21 mouse cellular contexts compared by ENCODE assay signal in the genomic region with DNA sequence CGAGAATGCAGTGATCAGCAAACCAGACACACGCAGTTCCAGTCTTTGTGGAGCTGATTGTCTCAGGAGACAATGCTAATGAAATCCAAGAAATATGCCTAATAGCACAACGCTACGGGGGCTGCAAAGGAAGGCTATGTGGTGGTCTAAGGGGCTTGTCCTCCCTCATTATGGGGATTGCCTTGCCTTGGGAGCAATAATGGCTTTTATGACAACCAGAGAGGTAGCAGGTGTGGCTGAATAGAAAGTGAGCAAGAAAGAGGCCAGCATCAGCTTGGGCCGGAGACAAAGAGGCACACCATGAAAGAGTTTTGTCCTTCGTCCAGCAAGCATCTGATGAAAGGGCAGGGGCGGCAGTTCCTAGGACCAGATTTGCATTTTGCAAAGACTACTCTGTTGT.
A peak's percentile ranks its signal among the peaks of the same experiment; 100 is the strongest.
DNase-seq lines count a peak whose midpoint lies in the region; ATAC-seq lines count a peak whose summit lies in the region.
"Had no signal": no experiment of that assay in that cellular context is flagged by ENCODE, and none has a peak within 500 bp of the region (broad histone marks: within the 10 kb centered on the region; RNA-seq: fewer than 3 reads in every experiment).

No protein-coding gene starts in this region.

- H3K27ac ChIP-seq in forebrain, embryonic 13.5 days = peak overlapping the region; percentile 20; the same call in 1 of the 2 replicates
- H3K27ac ChIP-seq in hindbrain, embryonic 15.5 days (replicated peaks) = 0 out of 2 replicates have a peak overlapping the region, but pooled peaks have one; percentile 32
- H3K27ac ChIP-seq in midbrain, embryonic 16.5 days (ENCODE audit: low read length) = no peak overlapping the region
- H3K27ac ChIP-seq: embryonic facial prominence, embryonic 15.5 days; limb, embryonic 15.5 days; stomach, embryonic 15.5 days had no signal

- H3K4me1 ChIP-seq in forebrain, embryonic 13.5 days = peaks cover 25% of the 10 kb centered on the region
- H3K4me1 ChIP-seq in hindbrain, embryonic 15.5 days (replicated peaks) = peaks cover 9% of the 10 kb centered on the region
- H3K4me1 ChIP-seq in midbrain, embryonic 16.5 days (ENCODE audit: control insufficient read depth, insufficient read depth, low read length) = peaks cover 9% of the 10 kb centered on the region
- H3K4me1 ChIP-seq: embryonic facial prominence, embryonic 15.5 days; heart, embryonic 12.5 days; limb, embryonic 15.5 days; stomach, embryonic 15.5 days had no signal

- no peak overlapping the region for H3K4me3 ChIP-seq in forebrain, embryonic 13.5 days
- H3K4me3 ChIP-seq in hindbrain, embryonic 15.5 days = no peak overlapping the region
- no peak overlapping the region for H3K4me3 ChIP-seq in midbrain, embryonic 16.5 days (ENCODE audit: low read depth, low read length)
- H3K4me3 ChIP-seq: embryonic facial prominence, embryonic 15.5 days; heart, embryonic 12.5 days; limb, embryonic 15.5 days; stomach, embryonic 15.5 days had no signal

- no peaks in the 10 kb centered on the region for H3K36me3 ChIP-seq in forebrain, embryonic 13.5 days (ENCODE audit: poor library complexity, severe bottlenecking)
- H3K36me3 ChIP-seq in hindbrain, embryonic 15.5 days = no peaks in the 10 kb centered on the region
- no peaks in the 10 kb centered on the region for H3K36me3 ChIP-seq in midbrain, embryonic 16.5 days (ENCODE audit: control insufficient read depth, insufficient read depth, low read length)
- H3K36me3 ChIP-seq: embryonic facial prominence, embryonic 15.5 days; heart, embryonic 12.5 days; limb, embryonic 15.5 days; stomach, embryonic 15.5 days had no signal

- no peaks in the 10 kb centered on the region for H3K9me3 ChIP-seq in forebrain, embryonic 13.5 days (replicated peaks)
- no peaks in the 10 kb centered on the region for H3K9me3 ChIP-seq in hindbrain, embryonic 15.5 days
- peaks cover 3% of the 10 kb centered on the region; the same call in 1 of the 2 replicates for H3K9me3 ChIP-seq in midbrain, embryonic 16.5 days (replicated peaks; ENCODE audit: control insufficient read depth, low read length, poor library complexity, severe bottlenecking)
- H3K9me3 ChIP-seq: embryonic facial prominence, embryonic 15.5 days; limb, embryonic 15.5 days; stomach, embryonic 15.5 days had no signal

- H3K9ac ChIP-seq in forebrain, embryonic 13.5 days = no peak overlapping the region
- H3K9ac ChIP-seq in hindbrain, embryonic 15.5 days = no peak overlapping the region
- H3K9ac ChIP-seq in midbrain, embryonic 16.5 days (ENCODE audit: low read depth, low read length) = no peak overlapping the region
- H3K9ac ChIP-seq: embryonic facial prominence, embryonic 15.5 days; heart, embryonic 12.5 days; limb, embryonic 15.5 days; stomach, embryonic 15.5 days had no signal

- peak; percentile 44 for DNase-seq in heart, adult 11 months
- DNase-seq in heart, adult 9 months (ENCODE audit: low spot score in 2 of 2) = no peak
- no peak for DNase-seq in left cerebral cortex, adult 9 months (ENCODE audit: low spot score in 2 of 2)
- no peak for DNase-seq in cerebellum, adult 9-11 months
- DNase-seq in right cerebral cortex, adult 18-20 months = no peak
- DNase-seq: cerebellum, adult 8-10 months; heart, postnatal 14 days; kidney, adult 2 months; kidney, postnatal 10 days; spleen, adult 18-20 months; thymus, adult 18-20 months; thymus, postnatal 4 days had no signal

- H3K4me2 ChIP-seq in forebrain, embryonic 13.5 days = 0 out of 2 replicates have a peak overlapping the region, but pooled peaks have one; percentile 9
- H3K4me2 ChIP-seq in hindbrain, embryonic 15.5 days = no peak overlapping the region
- peak overlapping the region; percentile 12; the same call in 1 of the 2 replicates for H3K4me2 ChIP-seq in midbrain, embryonic 16.5 days (ENCODE audit: low read length)
- H3K4me2 ChIP-seq: embryonic facial prominence, embryonic 15.5 days; heart, embryonic 12.5 days; limb, embryonic 15.5 days; stomach, embryonic 15.5 days had no signal

- ATAC-seq in forebrain, embryonic 13.5 days = no peak
- ATAC-seq in hindbrain, embryonic 15.5 days (ENCODE audit: low FRiP score, low read depth) = no peak
- no peak for ATAC-seq in midbrain, embryonic 16.5 days
- ATAC-seq: inflammation-experienced regulatory T-cells, adult 6 months; lung, postnatal 0 days had no signal

- no peaks in the 10 kb centered on the region for H3K27me3 ChIP-seq in forebrain, embryonic 13.5 days
- no peaks in the 10 kb centered on the region for H3K27me3 ChIP-seq in hindbrain, embryonic 15.5 days
- no peaks in the 10 kb centered on the region for H3K27me3 ChIP-seq in midbrain, embryonic 16.5 days (ENCODE audit: control insufficient read depth, insufficient read depth, low read depth, low read length)
- H3K27me3 ChIP-seq: embryonic facial prominence, embryonic 15.5 days; heart, embryonic 12.5 days; limb, embryonic 15.5 days; stomach, embryonic 15.5 days had no signal

- WGBS in forebrain, embryonic 13.5 days = 6% methylated on average over 7 of the region's 7 CpGs
- WGBS in hindbrain, embryonic 15.5 days = 19% methylated on average over 7 of the region's 7 CpGs
- WGBS in midbrain, embryonic 16.5 days = 9% methylated on average over 7 of the region's 7 CpGs
